15 mouse cellular contexts compared by ENCODE assay signal in genomic region chr19:6499860-6500635, GRCm38 (mm10). TPM values are rescaled to one million over a fixed set of nuclear protein-coding genes. Genes with fewer than 3 reads are reported as not detected.
DNase-seq lines count a peak whose midpoint lies in the region; ATAC-seq lines count a peak whose summit lies in the region.
"Had no signal": no experiment of that assay in that cellular context is flagged by ENCODE, and none has a peak within 500 bp of the region (broad histone marks: within the 10 kb centered on the region; RNA-seq: fewer than 3 reads in every experiment).

No protein-coding gene starts in this region.

- peak overlapping the region; percentile 3; the same call in 1 of the 2 replicates for H3K4me2 ChIP-seq in embryonic facial prominence, embryonic 13.5 days
- peak overlapping the region; percentile 84 for H3K4me2 ChIP-seq in hindbrain, embryonic 12.5 days (replicated peaks)
- peak overlapping the region; percentile 91 for H3K4me2 ChIP-seq in midbrain, embryonic 16.5 days (ENCODE audit: low read length)
- H3K4me2 ChIP-seq: heart, embryonic 13.5 days; limb, embryonic 13.5 days had no signal

- no peaks in the 10 kb centered on the region for H3K36me3 ChIP-seq in embryonic facial prominence, embryonic 13.5 days
- peaks cover 6% of the 10 kb centered on the region for H3K36me3 ChIP-seq in hindbrain, embryonic 12.5 days
- peaks cover 4% of the 10 kb centered on the region; the same call in 1 of the 2 replicates for H3K36me3 ChIP-seq in midbrain, embryonic 16.5 days (ENCODE audit: control insufficient read depth, insufficient read depth, low read length)
- H3K36me3 ChIP-seq: heart, embryonic 13.5 days; limb, embryonic 13.5 days had no signal

- H3K9ac ChIP-seq in embryonic facial prominence, embryonic 13.5 days: no peak overlapping the region
- H3K9ac ChIP-seq in hindbrain, embryonic 12.5 days: peak overlapping the region; percentile 99
- peak overlapping the region; percentile 99 for H3K9ac ChIP-seq in midbrain, embryonic 16.5 days (ENCODE audit: low read depth, low read length)
- H3K9ac ChIP-seq: heart, embryonic 13.5 days; limb, embryonic 13.5 days had no signal

- peaks cover 35% of the 10 kb centered on the region for H3K4me1 ChIP-seq in embryonic facial prominence, embryonic 13.5 days
- H3K4me1 ChIP-seq in hindbrain, embryonic 12.5 days: peaks cover 78% of the 10 kb centered on the region
- peaks cover 61% of the 10 kb centered on the region for H3K4me1 ChIP-seq in midbrain, embryonic 16.5 days (ENCODE audit: control insufficient read depth, insufficient read depth, low read length)

- no peak for ATAC-seq in cerebellum, adult (ENCODE audit: insufficient number of reproducible peaks, low FRiP score, low TSS enrichment)
- no peak for ATAC-seq in embryonic facial prominence, embryonic 13.5 days (ENCODE audit: insufficient number of reproducible peaks, insufficient read depth, low FRiP score, low TSS enrichment, low read depth)
- ATAC-seq in hindbrain, embryonic 12.5 days (ENCODE audit: low FRiP score): no peak
- no peak for ATAC-seq in midbrain, embryonic 16.5 days
- ATAC-seq in monocyte, adult 5-6 weeks (replicated peaks; ENCODE audit: insufficient number of reproducible peaks, low FRiP score, low TSS enrichment, poor library complexity, severe bottlenecking): no peak

- no peaks in the 10 kb centered on the region for H3K9me3 ChIP-seq in embryonic facial prominence, embryonic 13.5 days
- H3K9me3 ChIP-seq in hindbrain, embryonic 12.5 days (replicated peaks): no peaks in the 10 kb centered on the region
- no peaks in the 10 kb centered on the region for H3K9me3 ChIP-seq in midbrain, embryonic 16.5 days (replicated peaks; ENCODE audit: control insufficient read depth, low read length, poor library complexity, severe bottlenecking)
- H3K9me3 ChIP-seq: heart, embryonic 13.5 days; limb, embryonic 13.5 days had no signal

- DNase-seq in cerebellum, adult 11-12 months: peak; percentile 69
- DNase-seq in right cerebral cortex, postnatal 4 days: no peak
- no peak for DNase-seq in kidney, postnatal 4 days
- DNase-seq: adrenal gland, adult 8-10 months; kidney, adult 18-20 months; lung, adult 2 months; thymus, adult 18-20 months had no signal

- 53% methylated on average over 6 of the region's 6 CpGs for WGBS in embryonic facial prominence, embryonic 13.5 days
- 52% methylated on average over 6 of the region's 6 CpGs for WGBS in hindbrain, embryonic 12.5 days
- 40% methylated on average over 6 of the region's 6 CpGs for WGBS in midbrain, embryonic 16.5 days

- peaks cover 98% of the 10 kb centered on the region for H3K27me3 ChIP-seq in embryonic facial prominence, embryonic 13.5 days
- H3K27me3 ChIP-seq in hindbrain, embryonic 12.5 days: peaks cover 57% of the 10 kb centered on the region
- H3K27me3 ChIP-seq in midbrain, embryonic 16.5 days (ENCODE audit: control insufficient read depth, insufficient read depth, low read depth, low read length): no peaks in the 10 kb centered on the region

- H3K27ac ChIP-seq in embryonic facial prominence, embryonic 13.5 days: no peak overlapping the region
- H3K27ac ChIP-seq in hindbrain, embryonic 12.5 days: peak overlapping the region; percentile 95
- peak overlapping the region; percentile 97 for H3K27ac ChIP-seq in midbrain, embryonic 16.5 days (ENCODE audit: low read length)
- H3K27ac ChIP-seq: heart, embryonic 13.5 days; limb, embryonic 13.5 days had no signal

- H3K4me3 ChIP-seq in embryonic facial prominence, embryonic 13.5 days: no peak overlapping the region
- H3K4me3 ChIP-seq in hindbrain, embryonic 12.5 days: peak overlapping the region; percentile 85
- H3K4me3 ChIP-seq in midbrain, embryonic 16.5 days (ENCODE audit: low read depth, low read length): peak overlapping the region; percentile 91
- H3K4me3 ChIP-seq: heart, embryonic 13.5 days had no signal

RNA-seq across cellular contexts. Expression of gene Slc22a12, which starts 42.8 kb away (rescaled TPM):
- polyA plus RNA-seq in embryonic facial prominence, embryonic 13.5 days (2015; fragmentation: Nextera tagmentation; extraction: Ambion mirVana): not detected in 2 replicates
- polyA plus RNA-seq in hindbrain, embryonic 12.5 days (2016; fragmentation: Nextera tagmentation; extraction: Ambion mirVana): not detected in 2 replicates
- polyA plus RNA-seq in midbrain, embryonic 16.5 days (2015; fragmentation: Nextera tagmentation; extraction: Ambion mirVana): 0.11 TPM in 1 of 2 replicates, not detected in the other
- not detected in 3 replicates for total RNA-seq in monocyte, adult 5-6 weeks (2017)
- total RNA-seq: gastrocnemius, adult 8-10 months had no signal
- polyA plus RNA-seq: heart, embryonic 13.5 days; limb, embryonic 13.5 days had no signal

Comparison
In these comparisons a context has a peak if more than half of its experiments do, and no peak if none do; other contexts are left out.
1. H3K4me2 ChIP-seq: peak in every context shown above with its lines; median percentile 91 in midbrain, embryonic 16.5 days; 84 in hindbrain, embryonic 12.5 days; 3 in embryonic facial prominence, embryonic 13.5 days.